Mouse (Mus musculus) myocyte (in vitro differentiated cells): ENCODE data around the gene Hook2. TPM values are rescaled to one million over a fixed set of nuclear protein-coding genes. Genes with fewer than 3 reads are reported as not detected.

Experiments
- H3K27me3 ChIP-seq: one replicate; pipeline ENCODE4 v1.6.1; 2011; ENCODE audit not compliant: control insufficient read depth, insufficient read depth, insufficient read length
- H3K36me3 ChIP-seq: one replicate; pipeline ENCODE4 v1.6.1; 2011; ENCODE audit not compliant: control insufficient read depth, insufficient read depth
- H3K4me2 ChIP-seq: one replicate; pipeline ENCODE4 v1.6.1; 2011; ENCODE audit warnings: low read depth, control low read depth
- H3K4me3 ChIP-seq: one replicate; pipeline ENCODE4 v1.5.1; 2011; ENCODE audit warnings: mild to moderate bottlenecking, control low read depth, moderate library complexity
- H3K79me2 ChIP-seq: one replicate; pipeline ENCODE4 v1.6.1; 2011; ENCODE audit not compliant: control insufficient read depth, insufficient read depth
- H3ac ChIP-seq: one replicate; pipeline ENCODE4 v1.6.1; 2011; ENCODE audit not compliant: control insufficient read depth, insufficient read length
- CEBPB ChIP-seq: IDR thresholded peaks from 2 replicates; pipeline ENCODE4 v1.6.1; 2011; ENCODE audit warnings: mild to moderate bottlenecking, moderate library complexity; ENCODE audit not compliant: poor library complexity, insufficient read depth, severe bottlenecking
- E2F4 ChIP-seq: IDR thresholded peaks from one replicate; pipeline ENCODE4 v1.6.1; 2011; ENCODE audit warnings: mild to moderate bottlenecking, control low read depth, moderate library complexity; ENCODE audit not compliant: insufficient read depth
- MAX ChIP-seq: IDR thresholded peaks from one replicate; pipeline ENCODE4 v1.6.1; 2011; ENCODE audit warnings: low read depth, mild to moderate bottlenecking, control low read depth
- MYOD1 ChIP-seq, 3 experiments: IDR thresholded peaks; one replicate each; pipeline ENCODE4 v1.6.1; 2011; ENCODE audit warnings: control low read depth in 2 of 3, low read depth in 2 of 3, mild to moderate bottlenecking in 2 of 3, moderate library complexity in 1 of 3; ENCODE audit not compliant: insufficient read length in 2 of 3, control insufficient read depth in 1 of 3
- MYOG ChIP-seq, 3 experiments: IDR thresholded peaks; one replicate each; pipeline ENCODE4 v1.6.1; 2011; ENCODE audit warnings: control low read depth in 2 of 3, low read depth in 2 of 3, mild to moderate bottlenecking in 2 of 3; ENCODE audit not compliant: insufficient read length in 2 of 3, control insufficient read depth in 1 of 3, insufficient read depth in 1 of 3
- POLR2A ChIP-seq: IDR thresholded peaks from one replicate; pipeline ENCODE4 v1.6.1; 2011; ENCODE audit warnings: low read depth, mild to moderate bottlenecking, control low read depth, moderate library complexity; ENCODE audit not compliant: insufficient read length
- POLR2AphosphoS2 ChIP-seq: IDR thresholded peaks from one replicate; pipeline ENCODE4 v1.6.1; 2011; ENCODE audit warnings: low read depth, control low read depth; ENCODE audit not compliant: insufficient read length
- REST ChIP-seq: IDR thresholded peaks from one replicate; pipeline ENCODE4 v1.6.1; 2011; ENCODE audit warnings: mild to moderate bottlenecking, control low read depth, moderate library complexity; ENCODE audit not compliant: insufficient read depth, insufficient read length
- SRF ChIP-seq: IDR thresholded peaks from one replicate; pipeline ENCODE4 v1.6.1; 2011; ENCODE audit warnings: low read depth; ENCODE audit not compliant: control insufficient read depth, insufficient read length
- TCF12 ChIP-seq: IDR thresholded peaks from one replicate; pipeline ENCODE4 v1.6.1; 2011; ENCODE audit warnings: mild to moderate bottlenecking, control low read depth; ENCODE audit not compliant: poor library complexity, insufficient read depth, severe bottlenecking
- TCF3 ChIP-seq: IDR thresholded peaks from one replicate; pipeline ENCODE4 v1.6.1; 2011; ENCODE audit warnings: low read depth, control low read depth; ENCODE audit not compliant: insufficient read length
- USF1 ChIP-seq: IDR thresholded peaks from one replicate; pipeline ENCODE4 v1.6.1; 2011; ENCODE audit warnings: low read depth, mild to moderate bottlenecking, control low read depth, moderate library complexity
- polyA plus RNA-seq: library from polyadenylated mRNA; unstranded; fragments of >200 nt; fragmentation: generic; extraction: Trizol; gene quantifications from one replicate; pipeline ENCODE4 v1.2.1, GENCODE M21; 2012; ENCODE audit warnings: missing spikeins

The Hook2 gene
- polyA plus RNA-seq, 1 experiment = 9.3 TPM

DNA sequence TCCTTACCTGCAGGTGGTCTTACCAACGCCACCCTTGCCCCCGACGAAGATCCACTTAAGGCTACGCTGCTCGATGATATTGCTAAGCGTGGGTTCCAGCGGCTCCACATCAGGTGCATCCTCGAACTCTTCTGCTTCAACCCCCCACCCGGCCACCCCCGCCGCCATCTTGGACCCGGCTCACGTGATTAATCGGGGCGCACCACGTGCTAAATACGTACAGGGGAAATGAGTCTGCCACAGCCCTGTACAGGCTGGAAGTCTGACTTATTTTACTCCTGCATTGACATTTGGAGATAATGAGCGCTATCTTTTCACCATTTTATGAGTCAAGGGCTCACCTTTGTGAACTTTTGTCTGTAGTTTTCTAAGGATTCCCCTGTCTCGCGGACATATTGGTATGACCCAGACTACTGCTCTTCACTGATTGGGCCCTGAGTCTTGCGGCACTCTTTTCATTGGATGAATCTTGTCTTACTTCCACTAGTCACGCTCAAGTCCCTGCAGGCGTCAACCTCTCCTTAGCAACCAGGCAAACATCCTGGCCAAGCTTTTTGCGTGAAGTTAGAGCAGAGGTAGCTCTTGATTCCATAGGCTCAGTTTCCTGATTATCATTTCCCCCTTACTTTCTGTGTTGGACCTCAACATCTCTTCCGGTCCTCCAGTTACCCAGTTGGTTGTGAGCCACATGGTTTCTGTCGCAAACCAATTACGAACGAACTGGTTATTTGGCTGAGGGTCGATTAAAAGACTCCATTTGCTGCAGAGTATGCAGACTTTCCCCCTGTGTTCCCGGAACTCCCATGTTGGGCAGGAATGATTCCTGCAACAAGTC, 34.9 kb downstream of the Hook2 start, which contains the start of gene Asna1:
Gene Asna1 (minus strand): TSS at position 184 of the 835 bp plus-strand sequence.
- H3K4me3 ChIP-seq = peak within 1 kb of the TSS; percentile 99
- peak within 1 kb of the TSS; percentile 49 for H3ac ChIP-seq
- H3K36me3 ChIP-seq = peaks cover 6% of the 10 kb centered on the region
- TF ChIP-seq SRF = no peak
- no peak for TF ChIP-seq REST
- peak; percentile 59 for TF ChIP-seq POLR2A
- no peak for TF ChIP-seq MYOG (IDR thresholded peaks at IDR 0.05; ENCODE audit: control insufficient read depth in 1 of 3, insufficient read depth in 1 of 3, insufficient read length in 2 of 3, low read depth in 2 of 3)
- TF ChIP-seq E2F4 = no peak
- TF ChIP-seq TCF12 = no peak
- no peak for TF ChIP-seq MAX
- peak; percentile 49 for TF ChIP-seq POLR2AphosphoS2
- TF ChIP-seq MYOD1 (IDR thresholded peaks at IDR 0.05; ENCODE audit: control insufficient read depth in 1 of 3, insufficient read length in 2 of 3, low read depth in 2 of 3) = no peak
- TF ChIP-seq USF1 = peak; percentile 90
- no peak for TF ChIP-seq CEBPB
- H3K4me2 ChIP-seq = peak within 1 kb of the TSS; percentile 99
- H3K79me2 ChIP-seq = peaks cover 59% of the 10 kb centered on the region
- H3K27me3 ChIP-seq = no peaks in the 10 kb centered on the region

DNA sequence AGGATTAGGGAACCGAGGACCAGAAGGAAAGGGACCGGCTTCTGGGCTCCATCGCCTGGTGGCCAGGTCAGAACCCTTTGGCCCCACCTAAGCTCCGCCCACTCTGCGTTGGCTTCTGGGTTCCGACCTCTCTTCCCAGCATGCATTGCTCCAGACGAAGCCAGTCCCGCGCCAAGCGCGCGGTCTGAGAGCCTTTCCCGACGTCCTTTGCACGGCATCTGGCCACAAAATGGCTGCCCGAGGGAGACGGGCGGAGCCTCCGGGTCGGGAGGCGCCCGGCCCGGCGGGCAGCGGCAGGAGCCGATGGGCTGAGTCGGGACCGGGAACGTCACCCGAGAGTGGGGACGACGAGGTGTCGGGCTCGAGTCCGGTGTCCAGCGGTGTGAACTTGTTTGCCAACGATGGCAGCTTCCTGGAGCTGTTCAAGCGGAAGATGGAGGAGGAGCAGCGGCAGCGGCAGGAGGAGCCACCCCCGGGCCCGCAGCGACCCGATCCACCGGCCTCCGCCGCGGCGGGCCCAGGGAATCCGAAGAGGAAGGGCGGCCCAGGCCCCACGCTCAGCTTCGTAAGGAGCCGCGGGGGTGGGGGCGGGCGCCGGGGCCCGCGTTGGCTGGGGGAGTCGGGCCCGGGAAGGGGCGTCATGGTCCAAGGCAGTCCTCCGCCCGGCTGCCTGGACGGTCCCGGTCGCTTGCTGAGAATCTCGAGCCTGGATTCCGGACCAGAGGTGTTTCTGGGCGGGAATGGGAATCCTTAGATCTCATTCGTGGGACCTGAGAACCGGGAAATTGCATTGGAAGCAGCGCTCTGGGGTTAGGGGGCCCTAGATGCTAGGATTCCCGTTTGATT, 36.5 kb downstream of the Hook2 start, which contains the start of gene Trir:
Gene Trir (plus strand): TSS at position 154 of the 846 bp plus-strand sequence.
- Histone ChIP-seq H3K79me2 (peaks cover 58% of the 10 kb centered on the region), H3ac (peak within 1 kb of the TSS; percentile 75), H3K4me2 (peak within 1 kb of the TSS; percentile 99), H3K4me3 (peak within 1 kb of the TSS; percentile 99), H3K36me3 (peaks cover 17% of the 10 kb centered on the region), H3K27me3 (no peaks in the 10 kb centered on the region)
- TF ChIP-seq USF1 = no peak
- no peak for TF ChIP-seq CEBPB
- TF ChIP-seq MYOD1 (IDR thresholded peaks at IDR 0.05; ENCODE audit: control insufficient read depth in 1 of 3, insufficient read length in 2 of 3, low read depth in 2 of 3) = peak in 1 of 3 experiments; percentile 54
- TF ChIP-seq POLR2A = peak; percentile 93
- peak in 1 of 3 experiments; percentile 59 for TF ChIP-seq MYOG (IDR thresholded peaks at IDR 0.05; ENCODE audit: control insufficient read depth in 1 of 3, insufficient read depth in 1 of 3, insufficient read length in 2 of 3, low read depth in 2 of 3)
- TF ChIP-seq REST = no peak
- peak; percentile 85 for TF ChIP-seq E2F4
- no peak for TF ChIP-seq TCF12
- no peak for TF ChIP-seq TCF3
- TF ChIP-seq SRF = no peak
- TF ChIP-seq POLR2AphosphoS2 = peak; percentile 76
- TF ChIP-seq MAX = no peak

GRCm38 (mm10) chr8:85027516-85027855, 37.1 kb downstream of the Hook2 start:
- Histone ChIP-seq H3ac (peak overlapping the region; percentile 75), H3K27me3 (no peaks in the 10 kb centered on the region), H3K36me3 (peaks cover 19% of the 10 kb centered on the region), H3K79me2 (peaks cover 58% of the 10 kb centered on the region), H3K4me3 (peak overlapping the region; percentile 99), H3K4me2 (peak overlapping the region; percentile 88)
- TF ChIP-seq MYOG (IDR thresholded peaks at IDR 0.05; ENCODE audit: control insufficient read depth in 1 of 3, insufficient read depth in 1 of 3, insufficient read length in 2 of 3, low read depth in 2 of 3) = no peak
- no peak for TF ChIP-seq USF1
- no peak for TF ChIP-seq REST
- no peak for TF ChIP-seq E2F4
- no peak for TF ChIP-seq TCF3
- no peak for TF ChIP-seq MYOD1 (IDR thresholded peaks at IDR 0.05; ENCODE audit: control insufficient read depth in 1 of 3, insufficient read length in 2 of 3, low read depth in 2 of 3)

GRCm38 (mm10) chr8:85027922-85028321, 37.5 kb downstream of the Hook2 start:
- Histone ChIP-seq H3K36me3 (peaks cover 23% of the 10 kb centered on the region), H3ac (peak overlapping the region; percentile 75), H3K79me2 (peaks cover 59% of the 10 kb centered on the region), H3K4me3 (peak overlapping the region; percentile 99), H3K4me2 (peak overlapping the region; percentile 88), H3K27me3 (no peaks in the 10 kb centered on the region)
- TF ChIP-seq CEBPB = no peak
- TF ChIP-seq E2F4 = no peak
- no peak for TF ChIP-seq TCF12
- no peak for TF ChIP-seq USF1
- no peak for TF ChIP-seq MYOD1 (IDR thresholded peaks at IDR 0.05; ENCODE audit: control insufficient read depth in 1 of 3, insufficient read length in 2 of 3, low read depth in 2 of 3)
- no peak for TF ChIP-seq POLR2A
- no peak for TF ChIP-seq TCF3
- no peak for TF ChIP-seq MYOG (IDR thresholded peaks at IDR 0.05; ENCODE audit: control insufficient read depth in 1 of 3, insufficient read depth in 1 of 3, insufficient read length in 2 of 3, low read depth in 2 of 3)
- no peak for TF ChIP-seq MAX
- TF ChIP-seq SRF = no peak
- TF ChIP-seq POLR2AphosphoS2 = no peak
- no peak for TF ChIP-seq REST
